Mouse (Mus musculus): ENCODE results near the gene Kif19a.

GRCm38 (mm10) chr11:114819110-114819509 is 53.9 kb downstream of the Kif19a start:
- TF ChIP-seq CTCF (IDR thresholded peaks at IDR 0.05; ENCODE audit: extremely low read depth, insufficient read depth, low read length) (no peak), POLR2A (IDR thresholded peaks at IDR 0.05; ENCODE audit: extremely low read depth, insufficient read depth, low read length) (no peak)
